Mouse (Mus musculus) right cerebral cortex, adult 2 months (tissue): Measurements from ENCODE around the gene Vmn1r42.
A peak's percentile ranks its signal among the peaks of the same experiment; 100 is the strongest.
"Not testable (repeated sequence)": the region's sequence is repeated elsewhere in the genome, so short reads cannot be mapped to it uniquely, and the experiment has no call there.

Experiments used
- DNase-seq, 2 experiments: peaks; one replicate each; pipeline ENCODE4 v3.0.0; 2021 to 2022; ENCODE audit warnings: low spot score in 2 of 2

Vmn1r42 gene

GRCm38 (mm10) chr6:89876313-89876712, at the start of gene Vmn1r42, which contains the start of gene Vmn1r43:
Vmn1r42 (minus strand) TSS chr6:89876413.
Vmn1r43 (minus strand) TSS chr6:89876413.
- not testable (repeated sequence) for DNase-seq

GRCm38 (mm10) chr6:89883812-89884211, 7.6 kb upstream of the Vmn1r42 start:
- DNase-seq = peak in 1 of 2 experiments; percentile 1

- DNase-seq = no peak
These were observed 7.1 kb upstream of the Vmn1r42 start, which contains the start of gene Vmn1r44 for GRCm38 (mm10) chr6:89883360-89883759. Vmn1r44 (plus strand) TSS chr6:89883660.

DNA sequence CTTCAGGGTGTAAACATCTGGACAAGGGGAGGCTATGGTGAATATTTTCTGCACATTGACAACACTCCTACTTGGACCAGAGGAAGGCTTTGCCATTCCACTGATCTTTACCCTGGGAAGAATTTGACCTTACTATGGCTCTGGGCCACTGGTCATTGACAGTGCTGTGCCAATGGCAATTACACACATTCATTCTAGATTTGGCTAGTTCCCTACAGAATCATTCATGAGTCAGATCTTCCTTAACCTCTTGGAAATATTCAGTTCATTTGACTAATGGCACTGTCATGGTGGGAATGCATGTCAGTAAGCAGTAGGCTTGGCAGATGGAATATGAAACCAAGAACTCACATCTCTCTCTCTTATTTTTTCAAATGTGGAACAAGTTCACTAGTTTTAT, 4.7 kb upstream of the Vmn1r42 start:
- no peak for DNase-seq

DNA sequence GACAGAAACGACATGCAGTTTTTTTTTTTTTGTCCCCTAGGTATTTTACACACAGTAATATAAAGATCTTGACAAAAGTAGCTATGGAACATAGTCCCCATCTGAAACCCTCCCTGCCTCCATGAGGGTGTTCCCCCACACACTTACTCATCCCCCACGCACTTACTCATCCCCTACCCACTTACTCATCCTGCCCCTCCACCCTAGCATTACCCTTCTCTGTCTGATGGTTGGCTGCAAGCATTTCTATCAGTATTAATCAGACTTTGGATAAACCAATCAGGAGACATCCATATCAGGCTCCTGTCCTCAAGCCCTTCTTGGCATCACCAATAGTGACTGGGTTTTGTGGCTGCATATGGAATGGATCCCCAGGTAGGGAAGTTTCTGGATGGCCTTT, 750 bp upstream of the Vmn1r42 start:
- DNase-seq = no peak

DNA sequence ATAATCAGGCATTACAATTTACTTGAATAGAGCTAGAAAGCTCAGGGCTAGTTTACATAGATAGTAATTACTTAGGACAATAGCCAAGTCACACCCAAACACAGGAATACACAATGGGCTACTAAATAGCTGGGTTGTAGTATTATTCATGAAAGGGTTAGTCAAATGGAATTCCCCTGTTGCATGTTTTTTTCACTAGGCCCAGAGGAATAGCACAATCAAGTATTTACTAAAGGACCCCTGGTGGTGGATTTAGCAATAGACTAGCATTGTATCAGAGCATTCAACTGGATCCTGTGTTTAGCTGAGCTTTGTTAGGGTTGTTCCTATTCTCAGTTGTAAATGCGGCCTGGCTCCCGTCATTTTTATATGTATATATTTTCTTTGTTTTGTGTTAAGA, 8.2 kb downstream of the Vmn1r42 start:
- DNase-seq = no peak

DNA sequence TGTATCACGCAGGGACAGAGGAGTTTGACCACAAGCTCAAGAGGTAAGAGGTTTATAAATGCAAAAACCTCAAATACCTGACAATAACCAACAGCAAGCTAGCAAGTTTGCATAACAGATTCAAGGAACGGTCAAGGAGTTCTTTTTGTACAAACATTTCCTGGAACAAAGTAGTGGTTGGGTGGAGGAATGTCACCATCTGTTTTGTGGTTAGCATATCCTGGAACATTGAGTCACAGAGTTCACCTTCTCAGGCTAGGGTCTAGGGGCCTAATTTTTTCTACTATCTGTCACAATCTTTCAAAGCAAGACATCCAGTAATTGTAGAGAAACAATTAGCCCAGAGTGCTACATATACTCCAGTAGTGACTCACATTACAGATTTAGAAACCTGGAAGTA, 8.9 kb downstream of the Vmn1r42 start:
- DNase-seq = no peak

DNA sequence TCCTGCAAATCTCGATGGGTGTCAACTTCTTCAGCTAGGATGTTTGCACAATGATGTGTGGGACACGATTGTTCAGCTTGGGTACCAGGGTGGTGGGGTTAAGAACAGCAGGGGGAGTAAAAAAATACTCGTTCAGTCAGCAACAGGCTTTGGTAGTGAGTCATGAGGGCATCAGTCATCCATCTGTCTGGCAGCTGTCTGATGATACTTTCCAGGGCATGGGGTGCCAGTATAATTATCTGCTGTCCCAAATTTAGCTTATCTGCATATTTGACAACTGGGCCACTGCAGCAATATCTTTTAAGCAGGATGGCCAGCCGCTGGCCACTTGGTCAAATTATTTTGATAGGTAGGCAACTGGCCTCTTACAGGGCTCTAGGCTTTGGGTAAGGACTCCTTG, 12.4 kb downstream of the Vmn1r42 start:
- DNase-seq = no peak

- no peak for DNase-seq
These were observed 16.4 kb downstream of the Vmn1r42 start for GRCm38 (mm10) chr6:89859839-89860238.

- no peak for DNase-seq
These were observed 18.7 kb downstream of the Vmn1r42 start for GRCm38 (mm10) chr6:89857552-89857951.
